Mouse (Mus musculus) common myeloid progenitor, adult 5-6 weeks (primary cell): ENCODE results near the gene Rapgef4. TPM values are rescaled to one million over a fixed set of nuclear protein-coding genes. Genes with fewer than 3 reads are reported as not detected.

Source experiments
- ATAC-seq: replicated peaks from 2 replicates; pipeline ENCODE4 v1.8.0; 2016; ENCODE audit warnings: low read depth, mild to moderate bottlenecking, moderate TSS enrichment, inconsistent platforms; ENCODE audit not compliant: poor library complexity, severe bottlenecking
- total RNA-seq: library from RNA; stranded (forward); fragments of 200-1000, 187-1606 nt; gene quantifications from 2 replicates; pipeline ENCODE4 v1.2.3, GENCODE M21; 2017

The Rapgef4 gene
- total RNA-seq, 1 experiment from 2014 or later, result 0.64 TPM

- no peak for ATAC-seq
These were observed 127.6 kb downstream of the Rapgef4 start for GRCm38 (mm10) chr2:72108448-72109312.

- ATAC-seq, result peak; percentile 68
These were observed 129.4 kb downstream of the Rapgef4 start for GRCm38 (mm10) chr2:72110404-72110803.

- no peak for ATAC-seq
These were observed 132.7 kb downstream of the Rapgef4 start for GRCm38 (mm10) chr2:72113716-72114115.

- ATAC-seq, result no peak
These were observed 133.1 kb downstream of the Rapgef4 start for GRCm38 (mm10) chr2:72114148-72114559.

- ATAC-seq, result no peak
These were observed 135.1 kb downstream of the Rapgef4 start for GRCm38 (mm10) chr2:72116103-72116502.

GRCm38 (mm10) chr2:72116698-72117097 lies 135.7 kb downstream of the Rapgef4 start:
- ATAC-seq, result no peak

GRCm38 (mm10) chr2:72117138-72118011 lies 136.3 kb downstream of the Rapgef4 start:
- peak; percentile 78 for ATAC-seq

- ATAC-seq, result no peak
These were observed 139.2 kb downstream of the Rapgef4 start for GRCm38 (mm10) chr2:72120211-72120610.

- no peak for ATAC-seq
These were observed 141.6 kb downstream of the Rapgef4 start for GRCm38 (mm10) chr2:72122410-72123223.

- no peak for ATAC-seq
These were observed 142.8 kb downstream of the Rapgef4 start for GRCm38 (mm10) chr2:72123851-72124250.

- ATAC-seq, result peak; percentile 60
These were observed 144.7 kb downstream of the Rapgef4 start for GRCm38 (mm10) chr2:72125786-72126185.

GRCm38 (mm10) chr2:72126411-72126810 lies 145.4 kb downstream of the Rapgef4 start:
- ATAC-seq, result no peak

- no peak for ATAC-seq
These were observed 148.7 kb downstream of the Rapgef4 start for GRCm38 (mm10) chr2:72129612-72130311.

GRCm38 (mm10) chr2:72132222-72132621 lies 151.2 kb downstream of the Rapgef4 start:
- no peak for ATAC-seq

GRCm38 (mm10) chr2:72136045-72136444 lies 155.0 kb downstream of the Rapgef4 start:
- no peak for ATAC-seq

GRCm38 (mm10) chr2:72136486-72137264 lies 155.6 kb downstream of the Rapgef4 start:
- no peak for ATAC-seq

GRCm38 (mm10) chr2:72139863-72140845 lies 159.1 kb downstream of the Rapgef4 start:
- no peak for ATAC-seq

GRCm38 (mm10) chr2:72141091-72141490 lies 160.1 kb downstream of the Rapgef4 start:
- no peak for ATAC-seq
